Mouse (Mus musculus): ENCODE measurements at regions not wholly inside any gene's neighbourhood (a gene's known extent, or its start where the extent isn't known, plus 50 kb on each side); places are given as distances from the start of the nearest gene placed in this dataset.

GRCm38 (mm10) chr16:39801063-39801462 is 183.1 kb upstream of the Lsamp start:
- no peaks in the 10 kb centered on the region for H3K9me3 ChIP-seq (replicated peaks)
- WGBS, result 82% methylated on average over 3 of the region's 3 CpGs
- DNase-seq (ENCODE audit: low spot score), result no peak
- no peak overlapping the region for H3K27ac ChIP-seq
- no peak overlapping the region for H3K4me3 ChIP-seq
- no peaks in the 10 kb centered on the region for H3K27me3 ChIP-seq (ENCODE audit: low read depth, poor library complexity, severe bottlenecking)
- no peaks in the 10 kb centered on the region for H3K36me3 ChIP-seq
- no peaks in the 10 kb centered on the region for H3K4me1 ChIP-seq

DNA sequence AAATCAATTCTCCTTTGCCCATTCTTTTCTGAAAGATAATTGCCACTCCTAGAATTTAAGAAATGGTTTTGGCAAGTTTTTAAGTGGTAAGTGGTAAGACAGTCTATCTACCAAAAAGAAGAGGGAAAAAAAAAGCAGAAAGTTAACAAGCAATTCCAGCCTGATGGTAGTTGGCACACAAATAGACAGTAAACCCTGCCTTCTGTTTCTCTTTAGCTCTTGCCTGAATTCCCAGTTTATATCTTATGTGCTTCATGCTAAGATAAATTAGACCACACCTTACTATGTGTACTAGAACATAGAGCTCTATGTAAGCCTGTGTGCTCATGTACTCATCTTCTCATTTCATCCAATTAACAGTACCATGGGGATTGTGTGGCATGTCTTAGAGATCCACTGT is 164.0 kb upstream of the Lsamp start:
- no peak overlapping the region for H3K27ac ChIP-seq
- DNase-seq (ENCODE audit: low spot score), result no peak
- no peaks in the 10 kb centered on the region for H3K27me3 ChIP-seq (ENCODE audit: low read depth, poor library complexity, severe bottlenecking)
- no peaks in the 10 kb centered on the region for H3K36me3 ChIP-seq
- H3K9me3 ChIP-seq (replicated peaks), result no peaks in the 10 kb centered on the region
- no peaks in the 10 kb centered on the region for H3K4me1 ChIP-seq
- no peak overlapping the region for H3K4me3 ChIP-seq

DNA sequence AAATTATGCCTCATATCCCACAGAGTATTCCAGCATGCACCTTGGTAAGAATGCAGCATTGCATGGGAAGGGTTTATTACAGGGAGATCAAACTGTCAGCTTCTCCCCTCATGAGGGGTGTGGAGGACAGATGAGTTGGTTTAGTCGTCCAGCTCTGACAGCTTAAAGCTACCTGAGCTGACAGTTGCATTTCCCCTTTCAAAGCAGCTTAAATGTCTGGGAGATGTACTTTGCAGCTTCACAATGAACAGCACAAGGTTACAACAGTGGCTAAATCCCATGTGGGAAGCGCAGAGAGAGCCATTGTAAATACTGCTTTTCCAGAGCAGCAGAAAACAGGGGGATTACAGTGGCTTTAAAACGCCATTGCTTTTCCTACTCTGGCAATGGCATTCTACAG is 149.9 kb upstream of the Lsamp start:
- H3K27me3 ChIP-seq (ENCODE audit: low read depth, poor library complexity, severe bottlenecking), result no peaks in the 10 kb centered on the region
- 46% methylated on average over 3 of the region's 3 CpGs for WGBS
- H3K4me1 ChIP-seq, result no peaks in the 10 kb centered on the region
- H3K9me3 ChIP-seq (replicated peaks), result no peaks in the 10 kb centered on the region
- no peak overlapping the region for H3K4me3 ChIP-seq
- DNase-seq (ENCODE audit: low spot score), result no peak
- H3K36me3 ChIP-seq, result no peaks in the 10 kb centered on the region
- H3K27ac ChIP-seq, result no peak overlapping the region

- Histone ChIP-seq H3K27ac (no peak overlapping the region), H3K9me3 (replicated peaks) (no peaks in the 10 kb centered on the region), H3K27me3 (ENCODE audit: low read depth, poor library complexity, severe bottlenecking) (no peaks in the 10 kb centered on the region), H3K4me3 (no peak overlapping the region), H3K4me1 (no peaks in the 10 kb centered on the region), H3K36me3 (no peaks in the 10 kb centered on the region)
- DNase-seq (ENCODE audit: low spot score), result no peak
- 79% methylated on average over 5 of the region's 5 CpGs for WGBS
Observed at GRCm38 (mm10) chr16:39881525-39881924, 102.6 kb upstream of the Lsamp start.

DNA sequence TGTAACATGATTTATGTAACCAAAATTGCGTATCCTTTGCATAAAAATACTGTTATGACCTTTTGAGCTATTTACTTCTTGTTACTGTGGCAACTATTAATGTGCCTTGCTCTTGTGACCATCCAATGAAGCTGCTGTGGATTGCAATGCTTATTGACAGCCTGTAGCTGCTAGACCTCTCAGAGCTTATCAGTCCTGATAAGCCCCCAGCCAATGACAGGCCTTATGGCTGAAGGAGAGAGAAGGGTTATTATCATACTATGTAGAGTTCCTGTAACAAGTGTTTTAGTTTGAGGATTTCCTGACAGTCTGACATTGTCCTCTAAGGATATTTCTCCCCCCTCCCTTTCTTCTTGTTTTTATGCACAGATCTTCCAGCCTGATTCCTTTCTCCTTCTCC is 96.2 kb upstream of the Lsamp start:
- no peak for DNase-seq (ENCODE audit: low spot score)
- Histone ChIP-seq H3K36me3 (no peaks in the 10 kb centered on the region), H3K27me3 (ENCODE audit: low read depth, poor library complexity, severe bottlenecking) (no peaks in the 10 kb centered on the region), H3K9me3 (replicated peaks) (no peaks in the 10 kb centered on the region), H3K27ac (no peak overlapping the region), H3K4me1 (no peaks in the 10 kb centered on the region), H3K4me3 (no peak overlapping the region)
- 93% methylated on average over 1 of the region's 1 CpGs for WGBS

Measured in limb, embryonic 10.5 days (tissue).